Mouse (Mus musculus) E14TG2a.4 (cell line): ENCODE data around the gene Tagap1.
"Not testable (repeated sequence)": the region's sequence is repeated elsewhere in the genome, so short reads cannot be mapped to it uniquely, and the experiment has no call there.

Source experiments
- H3K27me3 ChIP-seq: 2 replicates; pipeline ENCODE4 v1.6.1; 2014; ENCODE audit warnings: low read length, control low read depth; ENCODE audit not compliant: insufficient read depth
- H3K36me3 ChIP-seq: 2 replicates; pipeline ENCODE4 v1.6.1; 2014; ENCODE audit warnings: low read length, control low read depth; ENCODE audit not compliant: insufficient read depth
- H3K4me1 ChIP-seq: replicated peaks from 2 replicates; pipeline ENCODE4 v1.6.1; 2014; ENCODE audit warnings: low read depth, low read length, control low read depth
- H3K4me3 ChIP-seq: replicated peaks from 2 replicates; pipeline ENCODE4 v1.5.1; 2014; ENCODE audit warnings: mild to moderate bottlenecking, low read length
- H3K9me3 ChIP-seq: 2 replicates; pipeline ENCODE4 v1.6.1; 2014; ENCODE audit warnings: low read length, control low read depth
- CTCF ChIP-seq: conservative IDR thresholded peaks from 2 replicates; pipeline ENCODE4 v1.5.1; 2014; ENCODE audit warnings: low read length

The Tagap1 gene

GRCm38 (mm10) chr17:6974985-6975384 lies 14.0 kb upstream of the Tagap1 start:
- H3K9me3 ChIP-seq, H3K4me3 ChIP-seq, H3K36me3 ChIP-seq, H3K27me3 ChIP-seq, H3K4me1 ChIP-seq: not testable (repeated sequence)

- not testable (repeated sequence) for H3K27me3 ChIP-seq, H3K36me3 ChIP-seq, H3K4me3 ChIP-seq, H3K9me3 ChIP-seq, H3K4me1 ChIP-seq
Observed at GRCm38 (mm10) chr17:6972836-6973396, 12.0 kb upstream of the Tagap1 start.

GRCm38 (mm10) chr17:6971238-6971637 lies 10.3 kb upstream of the Tagap1 start:
- not testable (repeated sequence) for H3K36me3 ChIP-seq, H3K9me3 ChIP-seq, H3K27me3 ChIP-seq, H3K4me1 ChIP-seq, H3K4me3 ChIP-seq

GRCm38 (mm10) chr17:6970334-6970733 lies 9.4 kb upstream of the Tagap1 start, which contains the start of gene Rnaset2b:
Rnaset2b (plus strand) TSS chr17:6970634.
- not testable (repeated sequence) for H3K4me3 ChIP-seq, H3K36me3 ChIP-seq

GRCm38 (mm10) chr17:6967673-6968072 lies 6.7 kb upstream of the Tagap1 start:
- H3K9me3 ChIP-seq, H3K27me3 ChIP-seq, H3K4me1 ChIP-seq, H3K4me3 ChIP-seq, H3K36me3 ChIP-seq: not testable (repeated sequence)

More at GRCm38 (mm10) chr17:6970334-6970733, 9.4 kb upstream of the Tagap1 start, which contains the start of gene Rnaset2b:
- H3K4me1 ChIP-seq, H3K9me3 ChIP-seq, H3K27me3 ChIP-seq: not testable (repeated sequence)

- not testable (repeated sequence) for H3K36me3 ChIP-seq, H3K4me1 ChIP-seq, H3K9me3 ChIP-seq, H3K27me3 ChIP-seq, H3K4me3 ChIP-seq
- 0 out of 2 replicates have a peak, but pooled peaks have one; percentile 22 for TF ChIP-seq CTCF
Observed at GRCm38 (mm10) chr17:6965364-6965763, 4.4 kb upstream of the Tagap1 start.

GRCm38 (mm10) chr17:6962936-6963335 lies 2.0 kb upstream of the Tagap1 start:
- not testable (repeated sequence) for H3K36me3 ChIP-seq, H3K9me3 ChIP-seq, H3K4me3 ChIP-seq

GRCm38 (mm10) chr17:6962339-6962738 lies 1.4 kb upstream of the Tagap1 start:
- H3K27me3 ChIP-seq, H3K36me3 ChIP-seq, H3K4me3 ChIP-seq, H3K9me3 ChIP-seq, H3K4me1 ChIP-seq: not testable (repeated sequence)

More at GRCm38 (mm10) chr17:6962936-6963335, 2.0 kb upstream of the Tagap1 start:
- H3K27me3 ChIP-seq, H3K4me1 ChIP-seq: not testable (repeated sequence)

- not testable (repeated sequence) for H3K27me3 ChIP-seq
Observed at GRCm38 (mm10) chr17:6961181-6962000, 435 bp upstream of the Tagap1 start.

GRCm38 (mm10) chr17:6960349-6960748 lies 607 bp downstream of the Tagap1 start:
- not testable (repeated sequence) for H3K36me3 ChIP-seq, H3K4me3 ChIP-seq, H3K4me1 ChIP-seq, H3K27me3 ChIP-seq, H3K9me3 ChIP-seq

More at GRCm38 (mm10) chr17:6961181-6962000, 435 bp upstream of the Tagap1 start:
- peak overlapping the region; percentile 53; the same call in 1 of the 2 replicates for H3K4me3 ChIP-seq
- not testable (repeated sequence) for H3K9me3 ChIP-seq, H3K4me1 ChIP-seq, H3K36me3 ChIP-seq

GRCm38 (mm10) chr17:6959543-6960259 lies 1.3 kb downstream of the Tagap1 start:
- 0 out of 2 replicates have a peak overlapping the region, but pooled peaks have one; percentile 48 for H3K4me3 ChIP-seq
- not testable (repeated sequence) for H3K9me3 ChIP-seq, H3K36me3 ChIP-seq, H3K27me3 ChIP-seq, H3K4me1 ChIP-seq

GRCm38 (mm10) chr17:6958881-6959280 lies 2.1 kb downstream of the Tagap1 start:
- not testable (repeated sequence) for H3K36me3 ChIP-seq, H3K9me3 ChIP-seq, H3K4me3 ChIP-seq, H3K27me3 ChIP-seq, H3K4me1 ChIP-seq

- H3K27me3 ChIP-seq, H3K9me3 ChIP-seq, H3K4me1 ChIP-seq, H3K36me3 ChIP-seq: not testable (repeated sequence)
- peak overlapping the region; percentile 77 for H3K4me3 ChIP-seq
Observed at GRCm38 (mm10) chr17:6948769-6949228, 12.2 kb downstream of the Tagap1 start.
